Mouse (Mus musculus): Measurements from ENCODE around the gene Inafm2.

DNA sequence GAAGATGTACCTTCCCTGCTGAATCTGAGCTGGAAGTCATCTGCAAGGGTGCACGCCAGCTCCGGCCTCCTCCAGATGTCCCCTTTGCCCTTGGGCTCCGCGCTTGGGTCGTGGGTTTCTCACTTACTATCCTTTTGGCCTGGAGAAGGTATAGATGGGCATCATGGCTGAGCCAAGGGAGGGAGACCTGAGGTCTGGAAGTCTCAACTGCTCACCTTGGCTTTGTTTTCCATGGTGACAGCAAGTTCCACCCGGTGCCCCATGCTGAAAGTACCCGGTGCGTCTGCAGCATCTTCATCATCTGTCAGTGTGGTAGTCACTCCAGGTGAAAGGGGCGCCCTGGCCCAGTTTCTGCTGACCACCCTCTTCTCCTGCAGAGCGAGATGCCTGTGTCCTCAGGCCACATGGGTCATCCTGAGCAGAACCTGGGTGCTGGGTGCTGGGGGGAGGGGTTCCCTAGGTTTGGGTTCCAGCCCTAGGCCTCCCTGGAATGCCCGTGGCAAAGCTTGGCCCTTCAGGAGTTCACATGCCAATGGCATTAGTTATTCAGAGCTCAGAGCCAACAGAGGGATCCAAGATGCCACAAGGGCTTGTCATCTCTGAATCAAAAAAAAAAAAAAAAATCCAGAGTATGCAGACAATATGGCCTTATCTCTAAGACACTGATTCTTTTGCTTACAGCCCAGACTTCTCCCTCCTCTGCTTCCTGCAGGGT lies 14.9 kb downstream of the Inafm2 start:
- TF ChIP-seq CTCF (IDR thresholded peaks at IDR 0.05; ENCODE audit: low read depth): no peak
- no peak for TF ChIP-seq EP300 (IDR thresholded peaks at IDR 0.05; ENCODE audit: low read depth)

Data from liver, embryonic 14.5 days (tissue).